Mouse (Mus musculus) heart, adult 9 months (tissue): Measurements from ENCODE around the gene Zfp366.

Experiments
- DNase-seq, 2 experiments: peaks; one replicate each; pipeline ENCODE4 v3.0.0; 2022; ENCODE audit warnings: low spot score in 2 of 2

Gene Zfp366

DNA sequence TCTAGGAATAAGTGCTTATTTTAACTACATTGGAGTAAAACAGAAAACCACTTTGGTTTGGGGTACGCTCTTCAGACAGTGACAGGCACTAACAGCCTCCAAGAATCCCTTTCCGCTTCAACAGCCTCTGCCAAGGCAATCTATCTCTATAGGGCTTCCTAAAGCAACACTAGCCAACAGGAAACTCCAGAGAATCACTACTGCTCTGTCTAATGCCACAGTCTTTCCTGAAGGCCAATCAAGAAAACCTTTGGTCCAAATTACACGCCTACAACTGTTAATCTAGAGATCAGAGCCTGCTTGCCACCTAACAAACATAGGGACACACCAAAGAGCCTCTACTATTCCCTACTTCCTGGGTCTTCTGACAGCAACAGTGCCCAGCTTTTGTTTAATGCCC is 42.2 kb downstream of the Zfp366 start:
- DNase-seq, result no peak

DNA sequence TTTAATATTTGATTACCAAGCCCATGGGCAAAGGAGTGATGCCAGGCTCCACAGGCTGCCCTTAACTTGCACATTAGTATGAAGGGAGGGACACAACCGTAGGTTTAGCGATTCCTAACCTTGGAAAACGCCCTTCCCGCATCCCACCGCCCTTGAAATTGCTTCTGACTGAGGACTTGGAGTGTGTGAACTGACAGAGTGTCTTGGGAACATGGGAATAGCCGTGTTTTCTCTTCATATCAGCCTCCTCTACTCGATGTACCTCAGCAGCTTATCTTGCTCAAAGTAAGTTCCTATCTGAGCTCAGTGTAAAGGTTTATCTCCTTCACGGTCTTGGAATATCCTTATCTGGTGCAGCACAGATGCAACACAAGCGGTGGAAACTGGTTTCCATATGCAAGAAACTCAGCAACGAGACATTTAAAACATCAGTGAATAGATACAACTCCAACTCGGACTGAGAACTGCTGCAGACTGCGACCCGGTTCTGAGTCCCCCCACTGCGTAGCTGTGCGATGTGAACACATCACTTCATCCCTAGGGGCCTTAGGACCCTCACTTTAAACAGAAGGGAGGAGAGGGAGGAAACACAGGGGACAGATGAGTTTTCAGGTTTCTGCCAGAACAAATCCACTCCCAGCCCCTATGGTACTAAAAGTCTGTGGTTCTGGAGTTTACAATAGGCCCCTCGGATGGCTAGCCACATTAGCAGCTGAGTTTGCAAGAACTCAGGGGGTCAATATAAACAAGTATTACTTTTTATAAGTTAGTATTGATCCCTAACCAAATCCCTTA is 43.0 kb downstream of the Zfp366 start:
- DNase-seq, result no peak

DNA sequence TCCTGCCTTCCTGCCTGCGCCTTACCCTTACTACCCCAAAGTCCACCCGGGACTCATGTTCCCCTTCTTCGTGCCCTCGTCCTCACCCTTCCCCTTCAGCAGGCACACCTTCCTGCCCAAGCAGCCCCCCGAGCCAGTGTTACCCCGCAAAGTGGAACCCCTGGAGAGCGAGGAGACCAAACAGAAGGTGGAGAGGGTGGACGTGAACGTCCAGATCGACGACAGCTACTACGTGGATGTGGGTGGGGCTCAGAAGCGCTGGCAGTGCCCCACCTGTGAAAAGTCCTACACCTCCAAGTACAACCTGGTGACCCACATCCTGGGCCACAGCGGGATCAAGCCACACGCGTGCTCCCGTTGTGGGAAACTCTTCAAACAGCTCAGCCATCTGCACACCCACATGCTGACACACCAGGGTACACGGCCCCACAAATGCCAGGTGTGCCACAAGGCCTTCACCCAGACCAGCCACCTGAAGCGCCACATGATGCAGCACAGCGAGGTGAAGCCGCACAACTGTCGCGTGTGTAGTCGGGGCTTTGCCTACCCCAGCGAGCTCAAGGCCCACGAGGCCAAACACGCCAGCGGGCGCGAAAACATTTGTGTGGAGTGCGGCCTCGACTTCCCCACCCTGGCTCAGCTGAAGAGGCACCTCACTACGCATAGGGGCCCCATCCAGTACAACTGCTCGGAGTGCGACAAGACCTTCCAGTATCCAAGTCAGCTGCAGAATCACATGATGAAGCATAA is 44.4 kb downstream of the Zfp366 start:
- no peak for DNase-seq

DNA sequence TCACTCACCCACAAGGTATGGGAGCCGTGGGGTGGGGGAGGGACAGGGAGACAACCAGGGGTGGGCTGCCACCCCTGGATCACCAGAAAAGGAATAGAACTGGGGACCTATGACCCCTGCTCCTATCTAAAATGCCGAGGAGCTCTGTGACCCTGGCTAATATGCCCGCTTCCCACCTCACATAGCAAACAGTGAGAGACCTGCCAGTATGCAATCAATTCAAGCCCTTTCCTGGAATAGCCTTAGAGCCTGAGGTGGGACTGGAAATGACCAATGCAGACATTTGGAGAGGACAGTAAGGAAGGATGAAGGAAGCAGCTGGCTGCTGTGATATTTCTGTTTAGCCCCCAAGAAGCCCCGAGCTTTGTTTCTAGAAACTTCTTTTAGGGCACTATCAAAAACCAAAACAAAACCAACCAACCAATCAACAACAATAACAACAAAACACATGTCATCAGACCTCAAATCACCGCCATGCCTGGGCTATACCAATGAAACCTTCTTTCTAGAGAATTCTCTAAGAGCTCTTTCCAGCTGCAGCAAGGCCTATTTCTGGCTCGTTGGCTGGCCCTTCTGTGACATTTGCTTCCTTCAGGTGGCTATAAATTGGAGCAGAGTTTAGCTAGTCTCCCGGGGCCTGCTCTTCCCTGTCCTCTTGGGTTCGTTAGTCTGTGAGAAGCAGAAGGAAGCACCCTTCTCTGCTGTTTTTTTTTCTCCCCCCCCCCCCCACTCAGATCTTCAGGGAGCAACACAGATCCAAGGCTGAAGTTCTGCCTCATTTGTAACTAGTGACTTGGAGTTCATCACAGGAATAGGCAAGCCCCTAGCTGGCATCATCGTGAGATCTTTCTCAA is 45.2 kb downstream of the Zfp366 start:
- DNase-seq, result peak; percentile 48 to 76

DNA sequence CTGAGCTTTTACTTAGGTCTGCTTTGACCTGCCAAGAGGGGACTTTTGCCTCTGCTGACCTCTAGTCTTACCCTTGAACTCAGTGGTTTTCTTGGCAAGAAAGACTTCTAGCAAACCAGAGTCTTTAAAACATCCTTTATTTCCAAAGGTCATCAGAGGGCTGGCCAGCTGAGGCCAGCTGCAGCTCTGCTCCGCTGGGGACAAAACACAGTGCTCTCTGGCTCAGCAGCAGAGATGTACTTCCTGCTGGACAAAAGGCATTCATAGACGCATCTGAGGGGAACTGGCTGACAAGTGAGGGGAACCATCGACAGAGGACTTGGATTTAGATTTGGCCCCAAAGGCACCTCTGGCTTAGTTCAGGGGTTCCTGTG is 45.9 kb downstream of the Zfp366 start:
- peak; percentile 81 to 87 for DNase-seq

DNA sequence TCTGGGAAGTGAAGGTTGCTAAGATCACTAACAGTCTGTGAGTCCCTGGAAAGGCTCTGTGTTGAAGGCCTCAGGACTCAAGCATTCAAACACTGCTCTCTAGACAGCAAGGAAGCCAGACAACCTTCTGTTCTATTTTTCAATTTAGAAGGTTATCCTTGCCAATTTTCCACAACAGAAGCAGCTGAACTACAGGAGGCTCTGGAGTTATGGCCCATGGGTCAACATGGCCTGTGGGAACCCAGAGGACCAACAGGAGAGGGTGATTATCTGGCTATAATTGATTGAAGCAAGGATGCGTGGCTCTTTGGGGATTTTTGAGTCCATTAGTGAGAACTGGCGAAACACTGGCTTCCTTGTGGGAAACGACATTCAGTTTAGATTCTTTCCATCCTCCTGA is 48.7 kb downstream of the Zfp366 start:
- peak; percentile 49 to 75 for DNase-seq

DNA sequence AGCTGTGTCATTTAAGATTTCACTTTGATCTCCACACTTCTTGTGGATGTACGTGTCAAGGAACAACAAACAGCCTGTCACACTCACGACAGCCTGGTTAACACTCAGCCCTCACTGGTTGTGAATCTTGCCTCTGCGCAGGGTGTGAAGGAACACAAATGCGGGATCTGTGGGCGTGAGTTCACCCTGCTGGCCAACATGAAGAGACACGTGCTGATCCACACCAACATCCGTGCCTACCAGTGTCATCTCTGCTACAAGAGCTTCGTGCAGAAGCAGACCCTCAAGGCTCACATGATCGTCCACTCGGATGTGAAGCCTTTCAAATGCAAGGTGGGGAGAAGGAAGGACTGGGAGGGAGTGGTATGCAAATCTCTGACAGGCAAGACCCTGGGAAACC is 49.3 kb downstream of the Zfp366 start:
- DNase-seq, result no peak

DNA sequence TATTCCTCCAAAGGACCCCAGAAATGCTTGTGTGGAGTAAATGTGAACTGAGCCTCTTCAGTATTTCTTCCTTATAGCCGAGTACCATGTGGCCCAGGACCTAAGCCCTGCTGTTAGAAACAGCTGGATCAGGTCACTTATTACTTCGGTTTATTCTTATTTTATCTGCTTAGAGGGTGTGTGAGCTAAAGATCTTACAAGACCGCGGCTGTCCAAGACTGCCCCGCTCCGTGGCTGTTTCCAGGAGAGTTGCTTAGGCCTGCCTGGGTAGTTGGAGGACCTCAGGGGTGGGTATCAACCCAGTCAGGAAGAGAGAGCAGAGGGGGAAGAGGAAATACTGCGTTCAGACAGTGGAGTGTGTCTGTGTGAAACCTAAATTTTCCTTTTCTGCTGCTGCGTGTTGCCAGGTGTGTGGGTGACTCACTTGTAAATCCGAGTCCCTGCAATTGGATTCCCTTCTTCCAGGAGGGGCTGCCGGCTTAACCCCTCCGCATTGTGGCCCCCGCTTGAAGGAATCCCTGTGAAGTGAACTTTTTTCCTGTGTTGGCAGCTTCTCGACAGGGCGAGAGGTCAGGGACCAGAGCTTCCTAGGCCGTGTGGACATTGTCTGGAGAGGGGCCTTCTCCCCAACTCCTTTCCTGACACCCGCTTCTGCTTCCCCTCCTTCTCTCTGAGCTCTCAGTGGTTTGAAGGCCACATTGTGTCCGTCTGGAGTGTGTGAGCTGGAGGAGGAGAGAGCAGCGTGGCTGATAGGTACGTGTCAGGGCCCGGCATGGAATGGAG is 51.0 kb downstream of the Zfp366 start:
- no peak for DNase-seq

DNA sequence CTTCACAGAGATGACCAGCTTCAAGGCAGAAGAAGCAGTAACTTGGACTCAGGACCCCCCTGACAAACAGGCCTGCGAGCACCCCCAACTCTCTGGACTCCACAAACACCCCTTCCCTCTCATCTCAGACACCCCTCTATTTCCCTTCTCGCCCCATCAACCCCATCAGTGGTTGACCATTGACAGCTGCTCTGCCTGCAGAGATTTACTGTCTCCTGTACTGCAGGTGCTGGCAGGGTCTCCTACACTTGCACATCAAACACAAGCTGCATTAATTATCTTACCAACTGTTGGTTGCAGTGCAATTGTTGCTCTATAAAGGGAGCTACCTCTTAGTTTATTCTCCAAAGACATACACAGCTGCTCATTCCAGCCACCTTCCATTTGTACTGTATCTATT is 51.6 kb downstream of the Zfp366 start:
- no peak for DNase-seq

DNA sequence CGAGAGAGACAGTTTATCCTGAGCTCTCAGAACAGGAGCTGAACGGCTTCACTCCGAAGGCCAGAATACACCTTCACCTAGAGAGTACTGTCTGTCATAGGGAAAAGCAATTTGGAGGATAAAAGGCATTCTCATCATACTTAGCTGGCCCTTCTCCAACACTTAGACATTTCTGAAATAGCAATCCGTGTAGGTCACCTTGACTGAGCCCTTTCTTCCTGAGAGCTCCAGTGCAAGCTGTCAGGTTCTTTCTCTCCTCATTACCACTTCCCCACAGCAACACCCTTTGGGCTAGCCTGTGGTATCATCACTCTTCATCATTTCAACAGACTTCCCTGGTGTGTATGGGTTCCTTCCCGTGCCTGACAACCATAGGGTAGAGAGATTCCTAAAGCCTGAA is 52.5 kb downstream of the Zfp366 start:
- DNase-seq, result peak; percentile 53 to 68

DNA sequence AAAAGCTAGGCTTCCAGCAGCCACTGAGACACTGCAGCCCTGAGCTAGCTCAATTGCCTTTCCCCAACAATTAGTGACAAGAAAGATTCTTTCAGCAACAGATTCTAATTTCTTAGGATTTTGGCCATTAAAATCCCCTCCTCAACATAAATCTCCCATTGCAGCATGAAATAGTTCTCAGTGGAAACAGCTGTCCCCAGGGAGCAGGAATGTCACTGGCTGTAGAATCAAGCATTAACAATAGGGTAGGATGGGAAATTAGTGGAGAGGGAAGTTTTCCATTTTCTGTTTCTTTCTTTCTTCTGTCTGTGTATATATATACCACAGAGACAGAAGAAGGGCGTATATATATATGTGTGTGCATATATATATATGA is 53.2 kb downstream of the Zfp366 start:
- no peak for DNase-seq

DNA sequence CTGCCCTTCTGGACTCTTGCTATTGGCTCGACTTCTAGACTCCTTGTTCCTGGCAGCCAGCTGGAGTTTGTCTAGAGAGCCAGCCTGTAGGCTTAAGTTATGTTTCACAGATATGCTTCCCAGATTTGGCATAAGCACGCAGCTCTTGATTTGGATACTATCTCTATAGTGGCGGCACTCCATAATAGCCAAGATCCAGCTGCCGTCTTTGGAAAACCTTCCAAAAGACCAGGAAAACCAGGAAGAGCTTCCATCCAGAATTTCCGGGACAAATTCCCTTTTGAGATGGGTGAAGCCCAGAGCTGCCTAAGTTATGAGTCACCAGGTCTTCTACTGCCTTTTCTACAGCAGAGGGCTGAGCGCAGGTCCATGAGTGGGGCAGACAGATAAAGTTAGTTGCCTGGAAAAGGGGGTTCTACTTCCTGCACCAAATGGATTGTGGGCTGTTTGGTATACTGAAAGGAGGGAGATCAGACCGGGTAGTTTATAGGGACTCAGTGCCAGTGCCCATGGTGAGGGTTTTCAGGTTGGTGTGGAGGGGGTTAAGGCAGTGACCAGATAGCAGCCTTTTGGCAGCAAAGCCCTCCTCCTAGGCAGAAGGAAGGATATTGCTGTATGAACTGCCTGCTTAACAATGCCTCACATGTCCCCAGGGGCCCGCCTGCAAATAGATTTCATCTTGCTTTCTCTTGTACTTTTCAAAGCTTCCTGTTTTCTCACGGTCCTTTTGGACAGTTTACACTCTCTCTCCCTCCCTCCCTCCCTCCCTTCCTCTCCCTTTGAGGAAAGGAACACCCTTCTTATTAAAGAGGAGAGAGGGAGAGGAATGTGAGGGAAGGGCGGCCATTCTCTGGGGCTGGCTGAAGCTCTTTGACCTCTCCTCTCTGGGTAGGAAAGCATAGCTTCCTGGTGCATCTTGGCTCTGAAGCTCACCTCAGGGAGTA is 53.9 kb downstream of the Zfp366 start:
- peak; percentile 88 to 92 for DNase-seq

DNA sequence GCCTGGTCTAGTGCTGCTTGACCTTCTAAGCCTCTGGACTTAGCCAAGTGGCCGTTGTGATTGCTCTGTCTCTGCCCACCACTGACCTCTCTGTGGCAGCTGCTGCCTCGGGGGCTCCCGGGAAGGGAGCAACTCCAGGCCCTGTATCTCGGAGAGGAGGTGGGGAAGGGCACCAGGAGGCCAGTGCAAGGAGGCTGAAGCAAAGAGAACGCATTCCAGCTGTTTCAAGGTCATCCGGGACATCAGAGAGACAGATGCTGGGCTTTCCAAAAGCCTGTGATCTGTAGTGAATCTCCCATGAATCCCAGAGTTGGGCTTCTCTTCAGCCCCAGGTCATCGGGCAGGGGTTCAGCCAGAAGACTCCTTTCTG is 54.5 kb downstream of the Zfp366 start:
- DNase-seq, result no peak

DNA sequence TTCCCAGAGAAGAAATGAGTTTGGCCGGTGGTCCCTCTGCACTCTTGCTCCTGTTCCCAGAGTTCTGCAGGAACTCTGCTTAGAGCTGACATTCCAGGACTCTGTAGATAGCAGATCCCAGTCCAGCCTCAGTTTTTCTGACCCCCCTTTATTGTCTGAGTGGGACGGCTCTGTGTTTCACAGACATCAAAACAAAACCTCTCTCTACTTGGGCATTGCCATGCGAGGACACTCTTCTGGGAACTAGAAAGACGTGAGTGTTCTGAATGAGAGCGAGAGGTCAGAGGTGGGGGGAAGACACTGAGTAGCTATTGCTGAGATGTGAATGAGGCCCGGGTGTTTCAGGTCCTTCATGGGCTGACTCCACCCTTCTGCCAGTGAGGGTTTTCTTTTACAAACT is 55.1 kb downstream of the Zfp366 start:
- DNase-seq, result no peak

DNA sequence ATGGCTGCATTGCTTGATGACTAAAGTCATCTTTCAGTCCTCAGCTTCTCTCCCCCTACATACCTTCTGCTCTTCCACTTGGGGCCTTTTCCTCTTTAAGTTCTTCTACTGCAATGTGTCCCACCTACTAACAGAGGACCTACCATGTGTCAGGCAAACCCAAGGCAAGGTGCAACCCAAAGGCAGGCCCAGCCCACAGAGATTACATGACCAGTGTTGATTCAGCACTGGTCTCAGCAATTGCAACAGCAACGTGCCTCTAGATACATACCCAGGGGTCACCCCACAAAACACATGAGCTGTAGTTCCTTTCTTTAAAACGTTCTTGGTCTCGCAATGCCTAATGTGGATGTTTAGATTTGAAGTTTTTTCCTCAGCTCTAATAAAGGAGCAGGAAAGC is 57.4 kb downstream of the Zfp366 start:
- no peak for DNase-seq

DNA sequence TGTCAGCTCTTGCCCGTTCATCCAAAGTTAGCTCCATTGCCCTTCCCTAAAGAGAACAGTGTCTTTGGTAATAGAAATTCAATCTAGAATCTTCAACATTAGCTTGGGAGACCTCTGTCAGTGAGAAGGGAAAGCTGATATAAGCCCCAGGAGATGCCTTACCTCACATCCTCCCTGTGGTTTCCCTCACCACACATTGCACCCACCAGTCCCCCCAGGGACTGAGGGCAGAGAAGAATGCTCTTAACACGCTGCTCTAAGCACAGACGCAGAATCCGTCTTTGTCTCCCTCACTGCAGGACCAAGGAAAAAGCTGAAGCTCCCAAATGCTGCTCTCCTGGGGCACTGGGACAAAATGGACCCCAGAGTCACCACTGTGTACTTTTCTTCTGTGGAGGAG is 58.3 kb downstream of the Zfp366 start:
- no peak for DNase-seq

DNA sequence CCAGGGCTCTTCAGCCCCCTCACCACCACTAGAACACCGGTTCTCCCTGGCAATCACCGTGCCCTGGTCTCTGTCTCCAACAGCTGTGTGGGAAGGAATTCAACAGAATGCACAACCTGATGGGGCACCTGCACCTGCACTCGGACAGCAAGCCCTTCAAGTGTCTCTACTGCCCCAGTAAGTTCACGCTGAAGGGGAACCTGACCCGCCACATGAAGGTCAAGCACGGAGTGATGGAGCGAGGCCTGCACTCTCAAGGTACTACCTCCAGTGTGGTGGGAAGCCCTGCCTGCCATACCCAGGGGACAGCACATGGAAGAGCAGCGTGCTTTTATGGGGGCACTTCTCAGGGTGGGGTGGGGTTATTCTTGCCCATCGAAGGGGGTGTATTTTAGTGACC is 59.2 kb downstream of the Zfp366 start:
- no peak for DNase-seq

DNA sequence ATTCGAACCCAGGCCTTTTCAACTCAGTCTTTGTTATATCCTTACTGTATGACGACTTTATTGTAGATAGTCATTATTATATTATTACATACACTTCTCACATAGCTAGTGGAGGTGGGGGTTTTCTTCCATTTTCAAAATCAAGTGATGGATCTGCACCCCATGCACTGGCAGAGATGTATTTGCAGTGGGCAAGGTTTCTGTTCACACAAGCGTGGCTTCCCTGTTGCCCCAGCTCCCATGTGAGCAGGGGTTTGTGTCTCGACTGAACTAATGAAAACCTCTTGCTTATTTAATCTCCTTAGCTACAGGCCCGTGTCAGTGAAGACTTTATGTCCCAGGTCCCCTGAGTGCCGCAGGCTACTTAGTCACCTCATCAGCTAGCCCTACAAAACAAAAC is 59.8 kb downstream of the Zfp366 start:
- DNase-seq, result no peak

DNA sequence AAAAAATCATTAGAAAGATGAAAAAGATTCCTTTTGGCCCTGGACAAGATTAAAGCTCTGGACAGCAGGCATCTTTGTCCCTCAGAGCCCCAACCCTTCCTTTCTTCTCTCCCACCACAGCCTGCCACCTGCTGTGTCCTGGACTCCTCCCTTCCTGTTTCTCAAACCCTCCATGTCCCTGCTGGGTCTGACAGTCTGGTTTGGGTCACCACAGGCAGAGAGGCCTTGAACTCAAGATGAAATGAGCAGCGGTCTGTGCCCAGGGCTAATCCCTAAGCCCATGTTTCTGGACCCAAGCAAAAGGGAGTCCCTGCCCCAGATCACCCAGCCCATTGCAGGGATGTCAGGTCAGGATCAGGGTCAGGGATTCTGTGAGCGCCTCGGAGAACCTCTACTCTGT is 60.3 kb downstream of the Zfp366 start:
- no peak for DNase-seq

DNA sequence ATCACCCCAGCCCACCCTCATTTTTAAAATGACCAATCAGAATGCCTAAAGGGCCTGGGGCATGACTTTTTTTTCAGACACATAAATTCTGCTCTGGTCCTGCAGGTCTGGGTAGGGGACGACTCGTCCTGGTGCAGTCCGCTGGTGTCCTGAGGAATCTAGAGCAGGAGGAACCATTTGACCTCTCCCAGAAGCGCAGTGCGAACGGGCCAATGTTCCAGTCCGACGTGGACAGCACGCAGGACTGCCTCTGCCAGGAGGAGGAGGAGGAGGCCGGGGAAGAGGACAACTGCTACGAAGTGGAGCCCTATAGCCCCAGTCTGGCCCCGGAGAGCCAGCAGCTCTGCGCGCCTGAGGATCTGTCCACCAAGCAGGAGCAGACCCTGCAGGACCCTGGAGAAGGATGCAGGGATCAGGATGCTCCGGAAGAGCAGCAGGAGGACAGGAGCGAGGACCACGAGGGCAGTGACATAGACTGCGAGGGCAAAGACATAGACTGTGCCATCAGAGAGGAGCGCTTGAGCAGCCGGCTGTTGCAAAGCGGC is 61.4 kb downstream of the Zfp366 start:
- DNase-seq, result no peak
